Mouse (Mus musculus) MEL (cell line): ENCODE measurements around the gene BC029722.

Experiments used
- CHD2 ChIP-seq: IDR thresholded peaks from 2 replicates; pipeline ENCODE4 v1.6.1; 2011; ENCODE audit warnings: low read length, improper control_type of control experiment
- CTCF ChIP-seq, 3 experiments: IDR thresholded peaks in 2 of 3; conservative IDR thresholded peaks in 1 of 3; 2 replicates each; pipeline ENCODE4 v1.5.1; 2011 to 2012; ENCODE audit warnings: low read length in 3 of 3, low read depth in 2 of 3, mild to moderate bottlenecking in 2 of 3, improper control_type of control experiment in 1 of 3, inconsistent platforms in 1 of 3, mixed read lengths in 1 of 3, moderate library complexity in 1 of 3; ENCODE audit not compliant: control insufficient read depth in 1 of 3, insufficient read depth in 1 of 3, poor library complexity in 1 of 3, severe bottlenecking in 1 of 3
- EP300 ChIP-seq, 2 experiments: IDR thresholded peaks; 2 replicates each; pipeline ENCODE4 v1.6.1; 2011; ENCODE audit warnings: improper control_type of control experiment in 2 of 2, low read length in 2 of 2, low read depth in 1 of 2, mild to moderate bottlenecking in 1 of 2
- MXI1 ChIP-seq: IDR thresholded peaks from 2 replicates; pipeline ENCODE4 v1.6.1; 2011; ENCODE audit warnings: mild to moderate bottlenecking, low read depth, low read length, improper control_type of control experiment
- POLR2A ChIP-seq, 2 experiments: IDR thresholded peaks; 2 replicates each; pipeline ENCODE4 v1.6.1; 2011 to 2012; ENCODE audit warnings: low read length in 2 of 2, mild to moderate bottlenecking in 2 of 2, control low read depth in 1 of 2, improper control_type of control experiment in 1 of 2, low read depth in 1 of 2, moderate library complexity in 1 of 2; ENCODE audit not compliant: control insufficient read depth in 1 of 2, insufficient read depth in 1 of 2, poor library complexity in 1 of 2
- POLR2AphosphoS5 ChIP-seq: IDR thresholded peaks from 2 replicates; pipeline ENCODE4 v1.6.1; 2012; ENCODE audit warnings: low read depth, borderline replicate concordance, mild to moderate bottlenecking, inconsistent platforms, low read length, moderate library complexity, mixed read lengths
- RAD21 ChIP-seq: IDR thresholded peaks from 2 replicates; pipeline ENCODE4 v1.6.1; 2011; ENCODE audit warnings: mild to moderate bottlenecking, low read depth, low read length, improper control_type of control experiment
- SIN3A ChIP-seq: IDR thresholded peaks from 2 replicates; pipeline ENCODE4 v1.6.1; 2012; ENCODE audit warnings: low read length, improper control_type of control experiment, inconsistent platforms
- SMC3 ChIP-seq: IDR thresholded peaks from 2 replicates; pipeline ENCODE4 v1.6.1; 2011; ENCODE audit warnings: low read depth, low read length, improper control_type of control experiment
- TCF12 ChIP-seq: IDR thresholded peaks from 2 replicates; pipeline ENCODE4 v1.6.1; 2014; ENCODE audit warnings: low read depth, mild to moderate bottlenecking, inconsistent platforms, low read length, improper control_type of control experiment, moderate library complexity
- USF1 ChIP-seq: IDR thresholded peaks from 2 replicates; pipeline ENCODE4 v1.6.1; 2014; ENCODE audit warnings: low read depth, mild to moderate bottlenecking, inconsistent platforms, low read length, improper control_type of control experiment, moderate library complexity
- ZC3H11A ChIP-seq: IDR thresholded peaks from 2 replicates; pipeline ENCODE4 v1.6.1; 2012; ENCODE audit warnings: low read depth, mild to moderate bottlenecking, inconsistent platforms, low read length, improper control_type of control experiment
- ZMIZ1 ChIP-seq: IDR thresholded peaks from 2 replicates; pipeline ENCODE4 v1.6.1; 2012; ENCODE audit warnings: low read depth, mild to moderate bottlenecking, inconsistent platforms, low read length, improper control_type of control experiment, moderate library complexity
- ZNF384 ChIP-seq: IDR thresholded peaks from 2 replicates; pipeline ENCODE4 v1.6.1; 2012; ENCODE audit warnings: low read depth, mild to moderate bottlenecking, inconsistent platforms, low read length, improper control_type of control experiment

- no peak for TF ChIP-seq CTCF (IDR thresholded peaks at IDR 0.05 in 2 of 3, conservative IDR thresholded peaks at IDR 0.05 in 1 of 3; ENCODE audit: control insufficient read depth in 1 of 3, insufficient read depth in 1 of 3, low read depth in 2 of 3, low read length in 3 of 3, poor library complexity in 1 of 3, severe bottlenecking in 1 of 3)
- TF ChIP-seq POLR2A (IDR thresholded peaks at IDR 0.05; ENCODE audit: control insufficient read depth in 1 of 2, insufficient read depth in 1 of 2, low read depth in 1 of 2, low read length in 2 of 2, poor library complexity in 1 of 2) = no peak
- TF ChIP-seq SMC3 = no peak
- TF ChIP-seq ZNF384 = no peak
- TF ChIP-seq RAD21 = no peak
- no peak for TF ChIP-seq MXI1
- no peak for TF ChIP-seq SIN3A
- no peak for TF ChIP-seq ZMIZ1
- TF ChIP-seq POLR2AphosphoS5 = no peak
- no peak for TF ChIP-seq CHD2
- TF ChIP-seq TCF12 = no peak
- no peak for TF ChIP-seq EP300 (IDR thresholded peaks at IDR 0.05; ENCODE audit: low read depth in 1 of 2, low read length in 2 of 2)
- no peak for TF ChIP-seq ZC3H11A
- TF ChIP-seq USF1 = no peak
Measured at GRCm38 (mm10) chr2:155837961-155838360, 18.7 kb upstream of the BC029722 start.
